Mouse (Mus musculus) ovary, postnatal 14 days (tissue): ENCODE data around the gene Fam178b.

Source experiments
- DNase-seq: peaks from one replicate; pipeline ENCODE4 v3.0.0; 2022; ENCODE audit warnings: low spot score

Gene Fam178b

DNA sequence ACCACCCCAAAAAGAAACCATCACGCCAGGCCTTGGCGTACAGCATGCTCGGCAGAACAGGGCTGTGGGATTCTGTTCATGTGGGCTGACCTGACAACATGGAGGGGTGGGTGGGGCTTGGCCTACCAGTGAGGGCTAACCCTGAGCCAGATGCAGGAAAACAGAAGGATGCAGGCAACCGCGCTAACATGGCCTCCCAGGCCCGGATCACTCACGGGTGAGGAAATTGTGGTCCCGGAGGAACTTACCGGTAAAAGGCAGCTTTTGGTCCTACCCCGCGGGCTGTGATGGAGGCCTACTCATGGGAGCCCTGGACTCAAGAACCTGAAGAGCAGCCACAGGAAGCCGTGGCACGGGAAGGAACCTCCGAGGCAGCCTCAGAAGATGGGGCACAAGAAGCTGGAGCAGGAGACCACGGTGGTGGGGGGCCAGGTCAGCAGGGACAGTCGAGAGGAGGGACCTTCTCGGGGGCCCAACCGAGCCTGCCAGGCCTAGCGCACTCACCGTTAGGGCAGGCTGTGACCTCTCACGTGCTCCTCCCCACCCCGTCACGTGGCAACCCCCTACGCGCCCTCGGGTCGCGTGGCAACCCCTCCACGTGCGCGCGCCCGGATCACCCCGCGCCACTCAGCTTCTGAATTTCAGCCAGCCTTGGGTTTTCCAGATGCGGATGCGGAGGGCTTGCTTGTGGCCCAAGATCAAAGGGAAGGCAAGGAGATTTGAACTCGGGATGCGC, at the start of gene Fam178b:
Gene Fam178b, minus strand, starts transcription at position 564 of the 736 bp plus-strand sequence.
- DNase-seq: no peak

DNA sequence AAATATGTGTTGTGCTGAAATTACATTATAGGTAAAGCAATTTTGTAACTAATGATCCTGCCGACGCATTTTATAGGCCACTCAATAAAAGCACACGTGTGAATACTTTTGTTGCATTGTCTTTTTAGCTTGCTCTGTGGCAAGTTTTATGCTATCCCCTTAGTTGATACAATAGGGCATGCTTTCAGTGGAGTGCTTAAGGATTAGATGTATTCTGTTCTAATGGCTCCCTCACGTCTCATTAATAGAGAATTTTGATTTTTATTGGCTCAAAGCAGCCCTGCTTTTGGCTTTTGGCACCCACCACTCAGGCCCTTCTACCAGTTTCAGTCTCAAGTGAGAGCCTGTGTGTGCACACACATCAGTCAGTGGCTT, 41.1 kb upstream of the Fam178b start:
- DNase-seq: no peak

- no peak for DNase-seq
Observed at GRCm38 (mm10) chr1:36723146-36724056, 40.4 kb upstream of the Fam178b start.

DNA sequence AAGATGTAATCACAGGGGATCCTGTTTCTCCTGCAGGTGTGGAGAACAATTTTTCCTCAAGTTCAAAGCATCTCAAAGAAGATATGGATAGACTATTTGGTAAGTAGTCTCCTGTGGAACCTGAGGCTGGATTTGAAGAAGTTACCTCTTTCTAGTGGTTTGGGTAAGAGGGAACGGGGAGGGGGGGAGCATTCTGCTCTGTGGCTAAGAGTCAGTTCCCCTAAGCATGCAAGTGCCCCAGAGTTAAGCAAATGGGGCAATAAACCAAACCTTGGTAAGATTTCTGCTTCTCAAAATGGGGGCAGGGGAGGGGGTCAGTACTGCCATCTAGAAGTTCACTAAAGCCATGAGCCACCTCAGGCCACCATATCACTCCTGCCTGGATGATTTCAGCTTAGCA, 35.8 kb upstream of the Fam178b start:
- no peak for DNase-seq

DNA sequence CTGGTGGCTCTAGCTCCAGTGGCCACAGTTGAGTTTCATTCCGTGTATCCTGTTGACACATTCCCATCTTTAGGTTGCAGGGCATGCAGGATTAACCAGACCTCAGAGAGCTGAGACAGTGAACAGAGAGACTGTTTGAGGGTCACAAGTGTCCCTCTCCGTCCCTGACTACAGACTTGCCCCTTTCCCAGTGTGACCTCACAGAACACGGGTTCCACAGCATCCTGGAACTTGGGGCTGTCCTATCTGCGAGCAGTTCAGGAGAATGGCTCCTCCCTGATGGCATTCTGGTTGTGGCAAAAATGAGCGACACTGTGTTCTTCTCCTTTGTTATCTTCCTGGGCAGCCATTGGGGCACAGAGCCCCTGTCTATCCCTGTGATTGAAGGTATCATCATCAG, 31.3 kb upstream of the Fam178b start, which contains the start of gene Actr1b:
Gene Actr1b, minus strand, starts transcription at position 112 of the 400 bp plus-strand sequence.
- no peak for DNase-seq

DNA sequence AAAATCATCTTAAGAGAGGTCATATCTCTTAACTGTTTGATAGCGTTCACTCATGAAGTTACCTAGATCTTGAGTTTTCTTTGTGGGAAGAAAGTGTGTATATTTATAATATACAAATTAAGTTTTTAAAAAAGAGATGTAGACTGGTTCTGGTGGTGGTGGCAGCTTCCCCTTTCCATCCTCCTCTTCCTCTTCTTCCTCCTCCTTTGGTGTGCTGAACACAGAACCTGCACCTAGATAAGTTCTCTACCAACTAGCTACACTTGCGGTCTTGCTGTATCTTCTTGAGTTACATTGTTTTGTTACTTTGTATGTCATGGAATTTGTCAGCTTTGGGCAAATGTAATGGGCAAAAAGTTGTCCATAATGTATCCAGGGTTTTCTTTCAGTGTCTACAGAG, 28.1 kb upstream of the Fam178b start:
- no peak for DNase-seq

DNA sequence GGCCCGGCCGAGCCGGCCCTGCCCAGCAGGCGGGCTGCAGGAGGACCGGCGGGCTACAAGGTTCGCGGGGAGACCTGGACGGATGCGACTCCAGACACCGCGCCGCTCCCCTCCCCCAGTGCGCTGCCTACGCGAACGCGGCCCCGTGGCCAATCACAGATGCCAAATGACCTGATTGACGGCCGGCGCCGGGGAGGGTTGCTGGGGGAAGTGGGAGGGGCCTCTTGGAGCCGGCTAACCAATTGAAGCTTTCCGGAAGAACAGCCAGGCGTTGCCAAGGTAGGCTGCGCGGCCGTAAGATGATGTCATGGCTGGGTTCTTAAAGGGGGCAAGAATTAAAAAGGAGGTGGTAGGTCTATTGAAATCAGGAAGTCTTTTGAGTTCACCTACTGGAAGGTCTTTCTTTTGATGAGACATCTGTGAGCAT, 26.9 kb upstream of the Fam178b start, which contains the start of gene 4933424G06Rik:
Gene 4933424G06Rik, plus strand, starts transcription at position 296 of the 427 bp plus-strand sequence.
- DNase-seq: peak; percentile 96

DNA sequence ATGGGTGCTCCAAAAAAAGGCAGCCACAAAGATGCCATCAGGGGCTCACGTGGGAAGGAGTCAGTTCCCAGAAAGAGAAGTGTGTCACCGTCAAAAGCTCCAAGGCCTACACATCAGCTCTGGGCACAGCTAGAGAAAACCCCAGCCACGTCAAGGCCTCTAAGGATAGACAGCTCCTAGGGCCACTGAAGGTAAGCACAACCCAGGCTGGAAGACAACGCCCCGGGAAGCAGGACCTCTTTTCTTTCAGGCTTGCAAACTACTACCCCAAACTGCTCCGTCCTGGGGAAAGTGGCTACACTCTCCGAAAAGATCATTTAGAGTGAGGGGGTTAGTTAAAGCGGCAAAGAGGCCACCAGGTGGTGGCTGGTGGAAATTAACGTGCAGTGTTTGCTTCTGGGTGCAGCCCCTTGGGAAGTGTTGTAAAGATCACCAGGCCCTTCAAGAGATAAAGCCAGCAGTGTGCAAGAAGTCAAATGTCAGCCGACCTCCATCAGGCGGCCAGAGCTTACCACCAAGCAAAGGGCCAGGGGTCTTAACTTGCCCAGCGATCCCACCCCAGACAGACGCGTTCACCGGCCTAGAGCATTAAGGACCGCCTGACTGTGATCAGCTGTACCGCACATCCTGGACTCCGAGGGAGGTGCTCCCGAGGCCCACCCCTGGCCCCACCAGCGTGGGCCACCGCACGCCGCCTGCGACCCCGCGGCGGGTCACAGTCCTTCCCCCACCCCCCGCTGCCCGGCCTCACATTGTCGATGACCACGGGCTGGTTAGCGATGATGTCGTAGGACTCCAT, 26.3 kb upstream of the Fam178b start:
- DNase-seq: peak; percentile 15

DNA sequence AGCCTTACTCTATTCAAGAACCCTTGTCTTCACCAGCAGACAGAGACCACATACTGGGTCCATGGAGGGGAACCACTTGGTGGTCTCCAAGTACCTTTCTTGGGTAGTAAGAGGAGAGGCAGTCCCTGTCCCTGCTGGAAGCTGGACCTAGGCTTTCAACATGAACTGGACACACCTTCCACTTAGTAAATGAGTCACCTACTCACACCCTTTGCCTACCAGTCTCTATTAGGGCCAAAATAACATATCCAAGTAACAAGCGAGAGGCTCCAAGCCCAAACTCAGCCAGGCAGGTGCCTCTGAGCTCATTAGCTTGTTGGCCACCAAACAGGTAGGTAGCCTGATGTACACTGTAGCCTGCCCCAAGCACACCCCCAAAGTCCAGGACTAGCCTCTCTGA, 25.6 kb upstream of the Fam178b start:
- DNase-seq: no peak

DNA sequence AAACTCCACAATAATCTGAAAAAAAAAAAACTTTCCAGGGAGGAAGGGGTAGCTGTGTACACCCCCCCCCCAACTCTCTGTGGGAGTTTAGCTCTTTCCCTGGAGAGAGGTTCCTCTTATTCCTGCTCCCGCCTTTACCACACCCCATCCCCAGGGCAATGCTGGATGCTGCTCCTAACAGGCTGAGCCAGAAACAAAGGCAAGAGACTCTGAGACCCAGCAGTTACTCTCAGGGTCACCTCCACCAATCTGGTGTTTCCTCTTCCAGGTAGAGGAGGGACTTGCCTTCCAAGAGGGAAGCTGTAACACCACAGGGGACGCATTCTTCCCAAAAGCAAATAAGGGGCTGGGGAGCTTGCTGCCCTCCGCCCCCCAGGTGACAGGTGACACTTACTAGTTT, 24.8 kb upstream of the Fam178b start:
- no peak for DNase-seq

- no peak for DNase-seq
Observed at GRCm38 (mm10) chr1:36707166-36707565, 24.2 kb upstream of the Fam178b start.

GRCm38 (mm10) chr1:36697030-36697429, 14.0 kb upstream of the Fam178b start:
- DNase-seq: no peak

DNA sequence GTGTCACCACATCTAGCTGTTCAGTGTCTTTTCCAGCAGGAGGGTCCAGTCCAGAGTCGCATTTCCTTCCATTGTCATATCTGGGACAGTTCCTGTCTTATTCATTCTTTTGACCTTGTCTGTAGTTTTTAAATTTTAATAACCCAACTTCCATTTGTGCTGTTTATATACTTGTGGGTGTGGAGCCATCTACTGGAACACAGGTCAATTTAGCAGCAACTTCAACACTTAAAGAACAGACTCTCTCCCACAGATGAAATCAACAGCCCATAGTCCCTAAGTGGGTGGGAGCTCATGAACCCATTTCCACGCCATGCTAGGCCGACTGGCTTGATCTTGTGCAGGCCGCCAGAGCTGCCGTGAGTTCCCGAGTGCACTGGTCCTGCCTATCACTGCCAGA, 13.4 kb upstream of the Fam178b start:
- no peak for DNase-seq

GRCm38 (mm10) chr1:36694871-36695270, 11.9 kb upstream of the Fam178b start:
- no peak for DNase-seq

- peak; percentile 89 for DNase-seq
Observed at GRCm38 (mm10) chr1:36691271-36692155, 8.5 kb upstream of the Fam178b start, which contains the start of gene Cox5b. Gene Cox5b (plus strand): TSS chr1:36691449.

- no peak for DNase-seq
Observed at GRCm38 (mm10) chr1:36690671-36691235, 7.8 kb upstream of the Fam178b start.

- peak; percentile 70 for DNase-seq
Observed at GRCm38 (mm10) chr1:36683810-36684467, 956 bp upstream of the Fam178b start.

DNA sequence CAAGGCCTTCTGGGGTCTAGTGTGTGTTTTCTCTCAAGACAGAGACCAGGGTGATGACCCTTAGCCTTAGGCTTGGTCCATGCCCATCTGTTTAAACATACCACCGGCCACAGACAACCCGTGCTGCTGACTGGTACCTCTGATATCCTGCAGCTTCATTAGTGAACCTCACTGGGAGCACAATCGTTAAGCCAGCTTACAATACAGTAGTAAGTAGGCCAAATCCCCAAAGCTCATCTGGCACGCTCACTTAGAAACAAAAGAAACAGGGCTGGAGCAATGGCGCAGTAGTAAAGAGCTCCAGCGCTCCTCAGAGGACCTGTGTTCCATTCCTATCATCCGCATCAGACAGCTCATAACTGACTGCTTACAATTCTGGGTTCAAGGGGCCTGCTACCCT, 2.1 kb downstream of the Fam178b start:
- DNase-seq: no peak

- no peak for DNase-seq
Observed at GRCm38 (mm10) chr1:36674936-36675335, 8.0 kb downstream of the Fam178b start.
